Mouse (Mus musculus): Measurements from ENCODE around the gene Slc8b1.

GRCm38 (mm10) chr5:120583511-120583910 lies 72.5 kb downstream of the Slc8b1 start:
- TF ChIP-seq TAL1 (IDR thresholded peaks at IDR 0.05; ENCODE audit: low read length) (no peak), POLR2A (IDR thresholded peaks at IDR 0.05; ENCODE audit: control insufficient read depth in 1 of 2, insufficient read depth in 1 of 2, low read depth in 1 of 2, low read length in 2 of 2, poor library complexity in 1 of 2) (no peak), E2F4 (IDR thresholded peaks at IDR 0.05; ENCODE audit: borderline replicate concordance, low read depth, low read length) (no peak), CTCF (IDR thresholded peaks at IDR 0.05 in 2 of 3, conservative IDR thresholded peaks at IDR 0.05 in 1 of 3; ENCODE audit: control insufficient read depth in 1 of 3, insufficient read depth in 1 of 3, low read depth in 2 of 3, low read length in 3 of 3, poor library complexity in 1 of 3, severe bottlenecking in 1 of 3) (no peak), MYB (IDR thresholded peaks at IDR 0.05; ENCODE audit: low read depth, low read length) (no peak), ZKSCAN1 (IDR thresholded peaks at IDR 0.05; ENCODE audit: low read depth, low read length) (no peak), HCFC1 (IDR thresholded peaks at IDR 0.05; ENCODE audit: low read depth, low read length) (no peak)
